Mouse (Mus musculus): Measurements from ENCODE around the gene Xdh. TPM values are rescaled to one million over a fixed set of nuclear protein-coding genes. Genes with fewer than 3 reads are reported as not detected.

Gene Xdh
- polyA plus RNA-seq, 1 experiment: 4.9 TPM

- Histone ChIP-seq H3K9me3 (no peaks in the 10 kb centered on the region), H3K4me3 (replicated peaks) (no peak overlapping the region), H3K27me3 (replicated peaks) (peaks cover 3% of the 10 kb centered on the region), H3K4me1 (peaks cover 54% of the 10 kb centered on the region), H3K36me3 (replicated peaks; ENCODE audit: low read length) (peaks cover 17% of the 10 kb centered on the region)
- TF ChIP-seq GATA1 (IDR thresholded peaks at IDR 0.05; ENCODE audit: borderline replicate concordance, low read length) (no peak), FLI1 (IDR thresholded peaks at IDR 0.05; ENCODE audit: low read length) (no peak)
Observed at GRCm38 (mm10) chr17:73836601-73837000, 113.4 kb downstream of the Xdh start.

Other genes with a start within 250 kb of the Xdh start
- 0.12 TPM in 1 of 2 replicates, not detected in the other for gene Galnt14, start 239.7 kb downstream of the Xdh start, polyA plus RNA-seq (2012; ENCODE audit: insufficient read depth, low replicate concordance)
- 10.7 and 22.4 TPM in 2 replicates for gene Ehd3, start 146.1 kb downstream of the Xdh start, polyA plus RNA-seq (2012; ENCODE audit: insufficient read depth, low replicate concordance)
- gene Srd5a2, start 97.7 kb upstream of the Xdh start, polyA plus RNA-seq (2012; ENCODE audit: insufficient read depth, low replicate concordance): 2.2 TPM in 1 of 2 replicates, not detected in the other